Mouse (Mus musculus): ENCODE results near the gene Ndst2.

The Ndst2 gene

GRCm38 (mm10) chr14:20698515-20698914 lies 35.8 kb downstream of the Ndst2 start:
- DNase-seq (ENCODE audit: low spot score), result no peak

GRCm38 (mm10) chr14:20696986-20697385 lies 37.4 kb downstream of the Ndst2 start:
- peak; percentile 62 for DNase-seq (ENCODE audit: low spot score)

GRCm38 (mm10) chr14:20695761-20696520 lies 38.4 kb downstream of the Ndst2 start:
- no peak for DNase-seq (ENCODE audit: low spot score)

- peak; percentile 94 for DNase-seq (ENCODE audit: low spot score)
Measured at GRCm38 (mm10) chr14:20694884-20695760, 39.2 kb downstream of the Ndst2 start, which contains the start of gene Fut11. Gene Fut11, plus strand, starts transcription at chr14:20694968.

- no peak for DNase-seq (ENCODE audit: low spot score)
Measured at GRCm38 (mm10) chr14:20694185-20694883, 40.0 kb downstream of the Ndst2 start.

GRCm38 (mm10) chr14:20693589-20694101 lies 40.7 kb downstream of the Ndst2 start:
- DNase-seq (ENCODE audit: low spot score), result no peak

GRCm38 (mm10) chr14:20691772-20692171 lies 42.6 kb downstream of the Ndst2 start:
- no peak for DNase-seq (ENCODE audit: low spot score)

GRCm38 (mm10) chr14:20689009-20689408 lies 45.4 kb downstream of the Ndst2 start:
- no peak for DNase-seq (ENCODE audit: low spot score)

- DNase-seq (ENCODE audit: low spot score), result no peak
Measured at GRCm38 (mm10) chr14:20686576-20686975, 47.8 kb downstream of the Ndst2 start.

- DNase-seq (ENCODE audit: low spot score), result no peak
Measured at GRCm38 (mm10) chr14:20682498-20682897, 51.9 kb downstream of the Ndst2 start.

- no peak for DNase-seq (ENCODE audit: low spot score)
Measured at GRCm38 (mm10) chr14:20681742-20682141, 52.6 kb downstream of the Ndst2 start.

- no peak for DNase-seq (ENCODE audit: low spot score)
Measured at GRCm38 (mm10) chr14:20677906-20678305, 56.5 kb downstream of the Ndst2 start.

- peak; percentile 100 for DNase-seq (ENCODE audit: low spot score)
Measured at GRCm38 (mm10) chr14:20674064-20674833, 60.1 kb downstream of the Ndst2 start, which contains the start of gene Sec24c. Gene Sec24c, plus strand, starts transcription at chr14:20674308.

GRCm38 (mm10) chr14:20673735-20674063 lies 60.7 kb downstream of the Ndst2 start:
- peak; percentile 83 for DNase-seq (ENCODE audit: low spot score)
